Mouse (Mus musculus) lung, embryonic 15.5 days (tissue): Measurements from ENCODE around the gene Cpd. TPM values are rescaled to one million over a fixed set of nuclear protein-coding genes. Genes with fewer than 3 reads are reported as not detected.

Experiments
- ATAC-seq: fragments of 200-750 bp; cut with Nextera tagmentation; 2 replicates; pipeline ENCODE4 v1.8.0; 2017; ENCODE audit warnings: moderate number of reproducible peaks, borderline replicate concordance; ENCODE audit not compliant: low FRiP score, low TSS enrichment; ENCODE audit errors: extremely low read depth
- H3K27ac ChIP-seq: fragments of 300-500 bp; sonication (generic); 2 replicates; pipeline ENCODE4 v1.5.1; 2015; ENCODE audit warnings: moderate library complexity, mild to moderate bottlenecking, inconsistent platforms
- H3K27me3 ChIP-seq: fragments of 300-500 bp; sonication (generic); 2 replicates; pipeline ENCODE4 v1.6.1; 2015; ENCODE audit warnings: inconsistent platforms
- H3K36me3 ChIP-seq: fragments of 300-500 bp; sonication (generic); 2 replicates; pipeline ENCODE4 v1.6.1; 2015; ENCODE audit warnings: inconsistent platforms
- H3K4me1 ChIP-seq: fragments of 300-500 bp; sonication (generic); 2 replicates; pipeline ENCODE4 v1.6.1; 2015; ENCODE audit warnings: inconsistent platforms
- H3K4me2 ChIP-seq: fragments of 300-500 bp; sonication (generic); 2 replicates; pipeline ENCODE4 v1.6.1; 2015; ENCODE audit warnings: inconsistent platforms, mild to moderate bottlenecking, moderate library complexity
- H3K4me3 ChIP-seq: fragments of 300-500 bp; sonication (generic); 2 replicates; pipeline ENCODE4 v1.5.1; 2015; ENCODE audit warnings: mild to moderate bottlenecking, inconsistent platforms
- H3K9ac ChIP-seq: fragments of 300-500 bp; sonication (generic); 2 replicates; pipeline ENCODE4 v1.6.1; 2015; ENCODE audit warnings: inconsistent platforms
- H3K9me3 ChIP-seq: fragments of 300-500 bp; sonication (generic); 2 replicates; pipeline ENCODE4 v1.6.1; 2016; ENCODE audit warnings: inconsistent platforms
- WGBS: fragments of 180-500 bp; shearing (Covaris S2); methylation state at CpG from one replicate; pipeline ENCODE4 v1.1.7; 2015; 5-methylcytosine and 5-hydroxymethylcytosine counted together
- polyA plus RNA-seq: library from polyadenylated mRNA; unstranded; fragments of >200 nt; fragmentation: Nextera tagmentation; extraction: Ambion mirVana; gene quantifications from 2 replicates; pipeline ENCODE4 v1.2.1, GENCODE M21; 2015

The Cpd gene
- polyA plus RNA-seq, 1 experiment from 2014 or later = 18.4 TPM

DNA sequence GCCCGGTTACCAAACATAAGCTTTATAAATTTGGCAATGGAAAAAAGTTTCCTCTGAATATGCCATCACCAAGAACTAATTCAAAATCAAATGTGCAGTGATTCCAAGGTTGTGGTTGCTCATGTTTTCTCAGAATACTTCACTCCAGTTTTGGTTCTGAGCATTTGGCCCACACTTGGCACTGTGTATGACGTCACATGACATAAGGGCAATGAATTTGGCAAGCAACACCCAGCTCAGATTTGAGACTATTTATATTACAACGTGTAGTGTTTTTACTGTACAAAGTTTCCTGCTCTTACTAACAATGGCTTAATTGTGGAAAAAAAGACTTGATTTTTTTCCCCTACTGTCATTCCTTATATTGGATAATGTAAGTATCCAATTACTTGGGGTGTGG lies 73.0 kb downstream of the Cpd start:
- Histone ChIP-seq H3K9me3 (no peaks in the 10 kb centered on the region), H3K27ac (no peak overlapping the region), H3K36me3 (no peaks in the 10 kb centered on the region), H3K4me1 (peaks cover 17% of the 10 kb centered on the region), H3K9ac (no peak overlapping the region), H3K4me3 (no peak overlapping the region), H3K4me2 (no peak overlapping the region), H3K27me3 (no peaks in the 10 kb centered on the region)
- ATAC-seq = no peak
- 32% methylated on average over 3 of the region's 3 CpGs for WGBS

DNA sequence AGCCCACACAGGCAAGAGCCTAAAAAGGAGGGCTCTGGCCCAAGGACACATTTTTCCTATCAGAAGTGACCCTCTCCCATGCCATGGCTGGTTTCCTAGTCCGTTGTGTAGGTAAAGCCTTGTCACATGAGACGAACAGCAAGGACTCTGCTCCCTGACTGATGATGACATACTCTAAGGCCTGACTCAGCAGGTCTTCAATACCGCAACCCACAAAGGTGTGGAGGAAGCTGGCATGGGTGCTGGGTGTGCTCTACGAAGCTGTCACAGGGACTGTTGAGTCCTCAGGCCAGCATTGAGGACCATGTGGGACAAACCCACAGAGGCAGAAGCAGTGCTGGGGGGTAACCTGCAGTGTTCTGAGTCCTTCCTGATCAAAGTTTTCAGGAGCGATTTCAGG lies 76.3 kb downstream of the Cpd start:
- no peak overlapping the region for H3K27ac ChIP-seq
- no peaks in the 10 kb centered on the region for H3K36me3 ChIP-seq
- H3K27me3 ChIP-seq = no peaks in the 10 kb centered on the region; the same call in 1 of the 2 replicates
- WGBS = 79% methylated on average over 5 of the region's 5 CpGs
- no peak overlapping the region for H3K4me2 ChIP-seq
- H3K4me3 ChIP-seq = no peak overlapping the region
- no peaks in the 10 kb centered on the region for H3K9me3 ChIP-seq
- no peak for ATAC-seq
- no peak overlapping the region for H3K9ac ChIP-seq
- peaks cover 17% of the 10 kb centered on the region for H3K4me1 ChIP-seq

DNA sequence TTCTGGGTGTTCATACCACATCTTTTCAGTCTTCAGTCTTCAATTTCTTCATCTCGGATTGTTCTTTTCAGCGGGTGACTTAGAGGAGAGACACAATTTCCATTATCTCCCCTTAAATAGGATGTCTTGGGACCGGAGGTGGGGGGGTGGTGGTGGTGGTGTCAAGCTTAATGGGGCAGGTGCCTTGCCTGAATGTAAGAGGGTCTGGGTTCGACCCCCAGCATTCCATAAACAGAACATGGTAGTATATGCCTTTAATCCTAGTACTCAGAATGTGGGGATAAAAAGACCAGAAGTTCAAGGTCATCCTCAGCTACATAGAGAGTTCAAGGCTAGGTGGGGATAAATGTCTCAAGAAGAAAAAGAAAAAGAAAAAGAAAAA lies 83.1 kb downstream of the Cpd start:
- Histone ChIP-seq H3K4me1 (peaks cover 3% of the 10 kb centered on the region; the same call in 1 of the 2 replicates), H3K36me3 (peaks cover 20% of the 10 kb centered on the region), H3K27ac (no peak overlapping the region), H3K4me2 (peak overlapping the region; percentile 18; the same call in 1 of the 2 replicates), H3K27me3 (no peaks in the 10 kb centered on the region; the same call in 1 of the 2 replicates), H3K9me3 (no peaks in the 10 kb centered on the region), H3K9ac (no peak overlapping the region), H3K4me3 (peak overlapping the region; percentile 70)
- ATAC-seq = no peak
- WGBS = 6% methylated on average over 4 of the region's 4 CpGs

DNA sequence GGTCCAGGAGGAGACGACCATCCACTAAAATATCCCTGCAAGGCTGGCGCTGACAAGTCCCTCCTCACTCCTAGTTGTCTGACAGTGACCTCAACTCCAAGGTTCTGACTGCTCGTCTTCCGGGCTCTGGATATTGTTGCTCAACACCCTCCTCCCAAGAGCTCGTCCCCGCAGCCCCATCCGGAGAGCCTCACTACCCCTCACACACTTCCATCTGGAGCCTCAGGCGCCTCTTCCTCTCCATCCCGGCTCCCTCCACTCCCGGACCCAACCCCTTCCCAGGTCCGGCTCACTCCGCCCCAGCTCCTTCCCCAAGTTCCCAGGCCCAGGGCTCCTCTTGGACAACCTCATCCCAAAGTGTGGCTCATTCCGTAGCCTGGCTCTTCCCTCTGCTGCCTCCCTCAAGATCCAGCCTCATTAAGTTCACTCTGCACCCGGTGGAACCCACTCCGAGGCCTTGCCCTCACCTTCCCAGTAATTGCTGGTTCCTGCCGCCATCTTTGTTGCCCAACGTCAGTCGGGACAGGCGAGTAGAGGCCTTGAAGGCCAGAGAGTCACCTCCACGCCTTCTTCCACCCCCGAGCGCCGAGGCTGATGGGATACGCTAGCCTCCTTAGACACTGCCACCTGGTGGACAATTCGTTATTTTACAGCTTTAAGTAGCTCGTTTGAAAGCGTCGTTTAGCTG lies 83.6 kb downstream of the Cpd start, which contains the start of gene Gosr1:
Gosr1 (minus strand) TSS at position 527 of the 688 bp plus-strand sequence.
- Histone ChIP-seq H3K27ac (peak within 1 kb of the TSS; percentile 30), H3K9ac (peak within 1 kb of the TSS; percentile 85), H3K9me3 (no peaks in the 10 kb centered on the region), H3K4me1 (peaks cover 3% of the 10 kb centered on the region; the same call in 1 of the 2 replicates), H3K27me3 (no peaks in the 10 kb centered on the region; the same call in 1 of the 2 replicates), H3K4me2 (peak within 1 kb of the TSS; percentile 74), H3K4me3 (peak within 1 kb of the TSS; percentile 70), H3K36me3 (peaks cover 24% of the 10 kb centered on the region)
- under 1% methylated on average over 28 of the region's 28 CpGs for WGBS
- ATAC-seq = peak; percentile 99

DNA sequence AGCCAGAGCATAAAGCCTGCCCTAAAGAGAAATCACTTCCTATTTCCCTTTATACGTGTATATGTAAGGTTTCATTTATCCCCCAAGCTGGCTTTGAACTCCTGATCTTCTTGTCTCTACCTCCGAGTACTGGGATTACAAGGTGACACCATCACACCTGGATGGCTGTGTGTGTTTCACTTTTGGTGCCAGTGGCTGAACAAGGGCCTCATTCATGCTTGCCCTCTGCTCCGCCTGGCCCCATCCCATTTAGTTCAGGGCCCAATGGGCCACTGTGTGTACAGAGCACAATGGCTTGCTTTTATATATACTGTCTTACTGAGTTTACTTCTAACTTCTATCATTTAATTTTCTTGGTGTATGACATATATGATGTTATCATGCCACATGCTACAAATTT lies 94.5 kb downstream of the Cpd start:
- 91% methylated on average over 3 of the region's 3 CpGs for WGBS
- Histone ChIP-seq H3K9ac (no peak overlapping the region), H3K9me3 (no peaks in the 10 kb centered on the region), H3K4me3 (no peak overlapping the region), H3K36me3 (peaks cover 63% of the 10 kb centered on the region), H3K4me2 (no peak overlapping the region), H3K27me3 (no peaks in the 10 kb centered on the region), H3K4me1 (no peaks in the 10 kb centered on the region), H3K27ac (no peak overlapping the region)
- ATAC-seq = no peak

DNA sequence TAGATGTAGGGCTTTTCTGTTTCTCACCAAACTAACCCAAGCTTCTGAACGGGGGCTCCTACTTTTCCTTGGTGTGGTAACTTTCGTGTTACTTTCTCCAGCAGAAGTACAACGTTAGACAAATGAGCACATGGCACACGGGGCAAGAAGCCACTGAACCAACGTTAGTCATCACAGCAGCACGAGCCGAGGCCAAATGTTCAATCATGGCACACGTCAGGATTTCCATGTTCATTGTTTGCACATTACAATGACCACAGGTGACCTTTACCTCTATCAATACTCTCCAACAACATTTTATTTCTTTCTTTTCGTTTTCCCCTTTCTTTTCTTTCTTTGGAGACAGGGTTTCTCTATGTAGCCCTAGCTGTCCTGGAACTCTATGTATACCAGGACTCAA lies 98.0 kb downstream of the Cpd start:
- H3K27ac ChIP-seq = no peak overlapping the region
- no peak for ATAC-seq
- no peak overlapping the region for H3K4me2 ChIP-seq
- no peaks in the 10 kb centered on the region for H3K4me1 ChIP-seq
- H3K36me3 ChIP-seq = peaks cover 72% of the 10 kb centered on the region
- H3K4me3 ChIP-seq = no peak overlapping the region
- 87% methylated on average over 9 of the region's 9 CpGs for WGBS
- H3K9ac ChIP-seq = no peak overlapping the region
- no peaks in the 10 kb centered on the region for H3K9me3 ChIP-seq
- no peaks in the 10 kb centered on the region for H3K27me3 ChIP-seq

DNA sequence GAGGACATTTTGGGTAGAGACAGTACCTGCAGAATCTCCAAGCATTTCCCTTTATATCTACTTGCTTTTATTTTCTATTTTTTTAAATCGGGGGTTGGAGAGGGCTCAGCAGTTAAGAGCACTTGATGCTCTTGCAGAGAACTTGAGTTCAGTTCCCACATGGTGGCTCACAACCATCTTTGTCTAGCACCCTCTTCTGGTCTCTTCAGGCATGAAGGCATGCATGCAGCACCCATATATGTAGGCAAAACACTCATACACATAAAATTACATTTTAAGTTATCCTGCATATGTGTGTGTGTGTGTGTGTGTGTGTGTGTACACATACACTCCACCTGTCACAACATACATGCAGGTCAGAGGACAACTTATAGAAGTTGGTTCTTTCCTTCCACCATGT lies 100.9 kb downstream of the Cpd start:
- peaks cover 56% of the 10 kb centered on the region for H3K36me3 ChIP-seq
- 86% methylated on average over 1 of the region's 1 CpGs for WGBS

DNA sequence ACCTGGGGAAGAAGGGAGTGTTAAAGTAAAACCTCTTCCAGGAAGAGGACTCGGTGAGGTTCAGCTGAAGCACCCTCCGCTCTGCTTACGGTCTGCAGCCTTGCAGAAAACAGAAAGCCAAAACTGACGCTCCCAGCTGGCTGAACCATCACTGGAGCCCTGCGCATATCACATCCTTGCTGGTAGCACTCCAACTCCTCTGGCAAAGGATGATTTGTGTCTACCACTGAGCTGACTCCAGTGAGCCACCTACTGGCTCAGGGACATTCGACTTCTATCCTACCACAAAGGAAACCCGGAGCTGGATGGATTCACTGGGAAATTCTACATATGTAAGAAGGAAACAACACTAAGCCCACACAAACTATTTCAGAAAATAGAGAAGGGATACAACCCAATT lies 102.3 kb downstream of the Cpd start:
- no peak for ATAC-seq
- Histone ChIP-seq H3K9ac (no peak overlapping the region), H3K27ac (no peak overlapping the region), H3K4me1 (no peaks in the 10 kb centered on the region), H3K9me3 (no peaks in the 10 kb centered on the region), H3K4me3 (no peak overlapping the region), H3K4me2 (no peak overlapping the region), H3K27me3 (no peaks in the 10 kb centered on the region), H3K36me3 (peaks cover 46% of the 10 kb centered on the region)
- 70% methylated on average over 7 of the region's 7 CpGs for WGBS

More for the DNA sequence above, 100.9 kb downstream of the Cpd start:
- H3K9me3 ChIP-seq = no peaks in the 10 kb centered on the region
- H3K9ac ChIP-seq = no peak overlapping the region
- no peak for ATAC-seq
- H3K27ac ChIP-seq = no peak overlapping the region
- H3K4me2 ChIP-seq = no peak overlapping the region
- no peaks in the 10 kb centered on the region for H3K27me3 ChIP-seq
- no peaks in the 10 kb centered on the region for H3K4me1 ChIP-seq
- no peak overlapping the region for H3K4me3 ChIP-seq

DNA sequence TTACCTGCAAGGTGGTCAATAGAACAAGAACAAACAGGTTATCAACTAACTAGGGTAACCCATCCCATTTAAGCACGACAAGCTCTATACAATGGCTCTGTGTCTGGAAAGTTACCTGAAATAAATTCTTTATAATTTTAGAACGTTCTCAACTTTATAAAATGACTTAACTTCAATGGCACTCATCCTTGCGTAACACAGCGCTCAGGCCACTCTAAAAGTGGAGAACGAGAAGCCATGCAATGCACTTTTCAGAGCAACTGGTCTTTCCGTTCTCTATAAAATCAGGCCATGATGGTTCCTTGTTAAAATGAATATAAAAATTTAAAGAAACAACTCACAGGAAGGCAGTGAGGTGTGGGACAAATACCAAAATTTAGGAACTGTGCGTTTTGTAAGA lies 104.3 kb downstream of the Cpd start:
- H3K9ac ChIP-seq = no peak overlapping the region
- WGBS = 89% methylated on average over 7 of the region's 7 CpGs
- no peak overlapping the region for H3K4me3 ChIP-seq
- no peaks in the 10 kb centered on the region for H3K9me3 ChIP-seq
- H3K27ac ChIP-seq = no peak overlapping the region
- H3K27me3 ChIP-seq = no peaks in the 10 kb centered on the region
- no peak for ATAC-seq
- no peaks in the 10 kb centered on the region for H3K4me1 ChIP-seq
- H3K4me2 ChIP-seq = no peak overlapping the region
- peaks cover 27% of the 10 kb centered on the region for H3K36me3 ChIP-seq

DNA sequence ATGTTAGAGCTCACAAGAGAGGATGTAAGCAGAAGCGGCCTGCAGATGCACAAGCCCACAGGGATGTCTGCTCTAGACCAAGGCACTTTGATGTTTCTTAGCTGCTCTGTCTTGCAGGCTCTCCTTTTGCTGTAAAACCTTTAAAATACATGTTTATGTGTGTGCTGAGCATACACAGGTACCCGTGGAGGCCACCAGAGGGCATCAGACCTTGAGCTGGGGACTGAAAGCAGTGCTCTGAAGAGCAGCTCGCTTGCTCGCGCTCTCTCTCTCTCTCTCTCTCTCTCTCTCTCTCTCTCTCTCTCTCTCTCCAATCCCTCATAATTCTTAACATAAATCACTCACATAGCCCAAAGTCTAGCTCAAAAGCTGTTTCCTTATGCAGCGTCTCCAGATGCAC lies 107.7 kb downstream of the Cpd start:
- H3K36me3 ChIP-seq = peaks cover 26% of the 10 kb centered on the region

DNA sequence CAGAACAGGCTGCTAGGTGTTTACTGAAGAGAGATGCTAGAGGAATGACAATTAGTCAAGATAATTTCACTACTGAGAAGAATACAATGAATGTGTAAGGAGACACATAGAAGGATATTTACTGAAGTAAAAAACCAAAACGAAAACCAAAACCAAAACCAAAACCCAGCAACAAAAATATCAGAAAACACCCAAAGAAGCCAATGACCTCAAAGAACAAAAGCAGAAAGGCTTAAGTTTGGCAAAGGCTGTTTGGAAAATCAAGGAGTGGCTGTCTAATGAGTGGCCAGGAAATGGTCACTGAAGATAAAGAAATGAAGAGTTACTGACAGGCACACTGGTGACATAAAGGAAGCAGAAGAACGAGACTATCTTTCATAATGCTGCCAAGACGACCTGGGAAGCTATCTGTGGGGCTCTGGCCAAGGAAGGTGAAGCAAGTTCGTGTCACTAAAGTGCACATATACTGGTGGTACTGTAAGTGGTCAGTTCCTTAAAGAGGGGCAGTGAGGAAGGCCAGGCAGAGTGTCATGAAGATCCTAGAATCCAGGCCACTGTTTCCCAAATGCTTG lies 111.0 kb downstream of the Cpd start:
- no peaks in the 10 kb centered on the region for H3K27me3 ChIP-seq
- peaks cover 46% of the 10 kb centered on the region for H3K36me3 ChIP-seq
- H3K4me1 ChIP-seq = no peaks in the 10 kb centered on the region
- WGBS = 60% methylated on average over 4 of the region's 4 CpGs
- H3K9ac ChIP-seq = no peak overlapping the region
- H3K4me2 ChIP-seq = no peak overlapping the region
- H3K27ac ChIP-seq = no peak overlapping the region
- ATAC-seq = no peak
- no peaks in the 10 kb centered on the region for H3K9me3 ChIP-seq
- H3K4me3 ChIP-seq = no peak overlapping the region

More for the DNA sequence above, 107.7 kb downstream of the Cpd start:
- Histone ChIP-seq H3K4me2 (no peak overlapping the region), H3K27me3 (no peaks in the 10 kb centered on the region), H3K9me3 (no peaks in the 10 kb centered on the region), H3K9ac (no peak overlapping the region), H3K27ac (no peak overlapping the region), H3K4me3 (no peak overlapping the region), H3K4me1 (no peaks in the 10 kb centered on the region)
- no peak for ATAC-seq
- 72% methylated on average over 6 of the region's 6 CpGs for WGBS

DNA sequence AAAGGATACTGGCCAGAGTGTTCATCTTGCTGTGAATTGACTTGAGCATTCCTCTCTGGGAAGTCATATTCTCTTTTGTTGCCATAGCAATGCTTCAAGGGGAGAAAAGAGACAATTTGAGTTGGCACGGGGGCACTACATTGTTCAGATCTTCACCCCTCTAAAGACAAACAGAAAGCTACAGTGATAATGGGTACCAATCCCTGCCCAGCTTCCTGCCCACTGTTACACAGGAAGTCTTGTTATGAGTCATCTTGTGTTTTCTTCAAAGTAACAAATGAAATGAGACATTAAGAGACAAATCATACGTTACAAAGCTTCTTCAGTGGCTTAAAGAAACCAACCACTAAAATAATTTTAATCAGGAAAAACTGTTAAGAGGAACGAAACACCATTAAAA lies 112.3 kb downstream of the Cpd start:
- H3K4me1 ChIP-seq = no peaks in the 10 kb centered on the region
- WGBS = 71% methylated on average over 3 of the region's 3 CpGs
- no peak for ATAC-seq

More for the DNA sequence above, 112.3 kb downstream of the Cpd start:
- Histone ChIP-seq H3K9me3 (no peaks in the 10 kb centered on the region), H3K4me2 (no peak overlapping the region), H3K27me3 (no peaks in the 10 kb centered on the region), H3K4me3 (no peak overlapping the region), H3K9ac (no peak overlapping the region), H3K27ac (no peak overlapping the region), H3K36me3 (peaks cover 53% of the 10 kb centered on the region)
